Comparison of ENCODE assay signal across 27 mouse cellular contexts in genomic region chr10:108726391-108726790, GRCm38 (mm10). TPM values are rescaled to one million over a fixed set of nuclear protein-coding genes. Genes with fewer than 3 reads are reported as not detected.
"Had no signal": no experiment of that assay in that cellular context is flagged by ENCODE, and none has a peak within 500 bp of the region (broad histone marks: within the 10 kb centered on the region; RNA-seq: fewer than 3 reads in every experiment).

No protein-coding gene starts in this region.

- H3K4me2 ChIP-seq: lung, embryonic 14.5 days; midbrain, embryonic 12.5 days; neural tube, embryonic 13.5 days; neural tube, embryonic 15.5 days had no signal

- H3K4me3 ChIP-seq: midbrain, embryonic 10.5 days; midbrain, embryonic 12.5 days; myocyte; neural tube, embryonic 13.5 days; neural tube, embryonic 15.5 days had no signal

- H3K27ac ChIP-seq: midbrain, embryonic 10.5 days; midbrain, embryonic 12.5 days; neural tube, embryonic 13.5 days; neural tube, embryonic 15.5 days had no signal

- H3K9ac ChIP-seq: lung, embryonic 14.5 days; midbrain, embryonic 12.5 days; neural tube, embryonic 13.5 days; neural tube, embryonic 15.5 days had no signal

- DNase-seq: lung, adult 18-20 months; lung, embryonic 14.5 days; lung, postnatal 10 days; lung, postnatal 4 days; midbrain, embryonic 14.5 days; retina, postnatal 1 day; right cerebral cortex, adult 18-20 months; right cerebral cortex, postnatal 25 days; right cerebral cortex, postnatal 4 days; spleen, adult 18-20 months; thymus, adult 2 months; thymus, postnatal 25 days; thymus, postnatal 4 days had no signal

- H3K4me1 ChIP-seq: midbrain, embryonic 10.5 days; midbrain, embryonic 12.5 days; neural tube, embryonic 15.5 days had no signal

- ATAC-seq: midbrain, embryonic 16.5 days had no signal

- H3K36me3 ChIP-seq: midbrain, embryonic 10.5 days; midbrain, embryonic 12.5 days; neural tube, embryonic 13.5 days; neural tube, embryonic 15.5 days had no signal

- H3K9me3 ChIP-seq: midbrain, embryonic 10.5 days; midbrain, embryonic 12.5 days; neural tube, embryonic 13.5 days; neural tube, embryonic 15.5 days had no signal

- H3K27me3 ChIP-seq: midbrain, embryonic 12.5 days; neural tube, embryonic 13.5 days; neural tube, embryonic 15.5 days had no signal

RNA-seq across cellular contexts. Expression of gene Gm5136, which starts 26.4 kb away (rescaled TPM):
- total RNA-seq: megakaryocyte, adult 5-6 weeks; megakaryocyte-erythroid progenitor cell, adult 5-6 weeks had no signal
- polyA plus RNA-seq: lung, embryonic 14.5 days; lung, embryonic 16.5 days; midbrain, embryonic 10.5 days; midbrain, embryonic 12.5 days; myocyte; neural tube, embryonic 11.5 days; small intestine, adult 2 months; stomach, embryonic 14.5 days; stomach, embryonic 16.5 days; thymus, adult 2 months; urinary bladder, adult 2 months had no signal
